Mouse (Mus musculus): ENCODE results near the gene Olfr134.
"Not testable (repeated sequence)": the region's sequence is repeated elsewhere in the genome, so short reads cannot be mapped to it uniquely, and the experiment has no call there.

The Olfr134 gene

DNA sequence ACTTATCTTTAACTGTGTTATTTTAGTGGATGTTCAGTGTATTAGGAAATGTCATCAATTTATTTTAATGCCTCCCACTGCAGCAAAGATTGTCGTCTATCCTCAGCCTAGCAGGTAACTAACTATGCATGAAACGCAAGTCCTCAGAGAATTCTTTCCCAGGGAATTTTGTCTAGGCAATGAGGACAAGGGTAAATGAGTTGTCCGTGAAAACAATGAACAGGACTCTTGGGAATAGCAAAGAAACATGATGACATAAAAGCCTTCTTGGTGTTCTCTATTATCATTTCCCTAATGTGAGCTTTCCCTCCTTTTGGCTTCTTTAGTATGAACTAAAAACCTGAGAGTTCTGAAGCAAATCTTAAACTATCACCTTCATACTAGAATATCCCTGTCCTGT is at the start of gene Olfr134:
Gene Olfr134 (plus strand): TSS at position 301 of the 400 bp plus-strand sequence.
- no peak for DNase-seq

DNA sequence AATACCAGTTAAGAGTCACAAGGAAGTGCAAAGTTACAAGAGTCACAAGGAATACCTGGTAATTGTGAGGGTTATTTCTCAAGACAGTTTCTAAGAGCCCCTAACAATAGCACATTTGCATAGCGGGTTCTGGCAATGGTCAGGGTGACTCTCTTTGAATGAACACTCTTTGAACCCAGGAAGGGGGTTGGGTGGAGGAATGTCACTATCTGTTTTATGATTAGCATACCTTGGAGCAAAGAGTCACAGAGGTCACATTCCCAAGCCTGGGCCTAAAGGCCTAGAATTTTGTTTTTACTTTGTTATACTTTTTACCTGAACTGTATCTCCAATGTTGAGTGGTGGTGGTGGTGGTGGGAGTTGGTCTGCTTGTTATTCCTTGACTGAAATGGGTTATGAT is 47.0 kb upstream of the Olfr134 start:
- not testable (repeated sequence) for DNase-seq

DNA sequence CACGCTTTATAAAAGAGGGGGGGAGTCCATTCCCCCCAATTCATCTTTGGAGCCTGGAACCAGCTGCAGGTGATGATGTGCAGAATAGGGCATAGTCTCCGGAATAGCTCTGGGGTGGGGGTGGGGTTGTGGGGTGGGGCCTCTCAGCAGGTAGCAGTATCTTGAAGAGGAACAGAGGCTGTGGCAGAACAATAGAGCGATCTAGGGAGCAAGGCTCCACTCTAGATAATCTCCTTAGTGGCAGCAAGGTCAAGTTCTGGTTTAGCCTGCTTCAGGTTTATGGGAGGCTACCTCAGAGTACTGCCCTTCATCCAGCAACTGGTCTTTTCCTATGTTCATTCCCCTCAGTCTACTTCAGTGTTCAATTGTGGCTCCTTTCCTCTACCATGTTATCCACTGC is 45.8 kb upstream of the Olfr134 start:
- not testable (repeated sequence) for DNase-seq

DNA sequence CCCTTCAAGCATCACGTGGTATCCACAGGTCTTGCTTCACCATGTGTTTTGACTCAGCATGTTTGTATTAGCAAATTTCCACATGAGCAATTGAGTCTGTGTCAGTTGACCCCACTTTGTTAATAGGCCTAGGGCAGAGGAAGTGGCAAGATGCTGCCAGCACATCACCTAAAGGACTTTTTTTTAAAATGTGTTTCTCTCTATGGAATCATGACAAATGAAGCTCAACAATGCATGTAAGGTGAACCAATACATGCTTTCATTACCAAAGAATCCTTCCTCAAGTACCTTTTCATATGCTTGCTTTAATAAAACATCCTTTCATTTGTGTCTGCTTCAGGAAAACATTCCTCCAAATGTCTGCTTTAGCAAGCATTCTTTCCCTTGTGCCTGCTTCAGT is 36.8 kb upstream of the Olfr134 start, which contains the start of gene Olfr132:
Gene Olfr132 (minus strand): TSS at position 101 of the 400 bp plus-strand sequence.
- no peak for DNase-seq

DNA sequence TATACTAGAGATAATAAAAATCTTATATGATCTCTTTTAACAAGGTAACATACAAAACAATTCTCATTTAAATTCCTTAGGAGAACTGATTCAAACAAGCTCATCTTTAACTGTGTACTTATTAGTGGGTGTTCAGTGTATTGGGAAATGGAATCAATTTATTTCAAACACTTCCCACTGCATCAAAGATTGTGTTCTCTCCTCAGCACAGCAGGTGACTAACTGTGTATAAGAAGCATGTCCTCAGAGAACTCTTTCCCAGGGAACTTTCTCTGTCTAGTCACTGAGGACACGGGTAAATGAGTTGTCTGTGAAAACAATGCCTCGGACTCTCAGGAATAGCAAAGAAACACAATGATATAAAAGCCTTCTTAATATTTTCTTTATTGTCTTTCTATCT is 26.2 kb upstream of the Olfr134 start, which contains the start of gene Olfr133:
Gene Olfr133 (plus strand): TSS at position 301 of the 400 bp plus-strand sequence.
- DNase-seq: no peak

DNA sequence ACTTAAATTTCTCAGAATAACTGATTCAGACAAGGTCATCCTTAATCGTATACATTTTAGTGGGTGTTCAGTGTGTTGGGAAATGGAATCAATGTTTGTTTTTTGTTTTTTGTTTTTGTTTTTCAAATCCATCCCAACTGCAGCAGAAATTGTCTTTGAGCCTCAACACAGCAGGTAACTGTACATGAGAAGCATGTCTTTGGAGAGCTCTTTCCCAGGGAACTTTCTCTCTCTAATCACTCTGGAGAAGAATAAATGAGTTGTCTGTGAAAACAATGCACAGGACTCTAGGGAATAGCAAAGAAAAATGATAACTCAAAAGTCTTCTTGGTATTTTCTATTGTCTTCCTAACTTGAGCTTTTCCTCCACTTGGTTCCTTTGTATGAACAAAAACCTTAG is 32.8 kb downstream of the Olfr134 start, which contains the start of gene Olfr135:
Gene Olfr135 (plus strand): TSS at position 301 of the 400 bp plus-strand sequence.
- DNase-seq: no peak

All from cerebellum, adult 9-11 months (tissue).